Comparison of ENCODE assay signal across 8 mouse cellular contexts in the genomic region with DNA sequence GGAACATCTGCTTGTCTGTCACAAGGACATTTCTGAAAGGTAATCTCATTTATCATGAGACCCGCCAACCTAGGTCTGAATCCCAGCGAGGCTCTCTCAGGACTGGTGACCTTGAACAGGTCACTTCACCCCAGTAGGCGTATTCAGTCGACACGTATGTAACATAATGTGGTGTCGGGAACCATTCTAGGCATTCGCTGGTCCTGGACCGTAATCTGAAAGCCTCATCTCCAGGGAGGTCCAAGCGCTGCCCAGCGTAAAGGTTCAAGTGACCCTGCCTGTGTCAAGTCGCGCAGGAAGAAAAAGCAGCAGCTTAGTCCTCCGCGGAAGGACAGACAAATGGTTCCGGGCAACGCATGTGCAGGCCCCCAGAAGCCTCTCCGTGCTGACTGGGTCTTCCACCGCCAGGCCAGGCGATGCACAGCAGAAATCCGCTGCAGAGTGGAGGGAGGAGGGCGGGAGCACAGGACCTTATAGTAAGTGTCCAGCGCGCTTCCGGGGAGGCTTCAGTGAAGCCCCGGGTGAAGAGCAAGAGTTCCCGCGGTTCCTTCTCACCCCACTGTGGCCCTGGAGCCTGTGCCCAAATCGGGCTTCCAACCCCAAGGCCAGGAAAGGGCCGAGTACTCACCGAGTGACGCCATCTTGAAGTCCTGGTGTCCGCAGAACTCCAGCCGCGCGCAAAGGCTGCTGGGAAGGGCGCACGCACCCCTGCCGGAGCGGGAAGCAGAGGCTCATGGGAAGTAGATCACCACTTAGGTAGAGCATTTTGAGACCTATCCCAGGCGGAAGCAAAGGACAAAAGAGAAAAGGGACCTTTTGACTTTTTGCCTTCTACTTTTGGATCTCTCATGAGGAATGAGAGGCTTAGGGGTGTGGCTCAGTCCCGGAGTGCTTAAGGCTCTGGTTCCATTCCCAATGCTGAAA. TPM values are rescaled to one million over a fixed set of nuclear protein-coding genes. Genes with fewer than 3 reads are reported as not detected.
DNase-seq lines count a peak whose midpoint lies in the region; ATAC-seq and TF ChIP-seq lines count a peak whose summit lies in the region.

No protein-coding gene starts in this region.

- peak overlapping the region; percentile 91 for H3K9ac ChIP-seq in hindbrain, postnatal 0 days (replicated peaks; ENCODE audit: low read length)

- peak; percentile 93 for DNase-seq in gastrocnemius, adult 2 months
- DNase-seq in hindbrain, postnatal 0 days (ENCODE audit: low spot score) = peak; percentile 95
- peak; percentile 92 to 93 for DNase-seq in left cerebral cortex, adult 2 months (ENCODE audit: extremely low spot score in 1 of 2, low spot score in 2 of 2)
- peak; percentile 83 for DNase-seq in retina, postnatal 7 days (ENCODE audit: low read depth, low spot score)
- DNase-seq in urinary bladder, adult 18-20 months (ENCODE audit: low spot score in 2 of 2) = peak; percentile 86 to 88

- peak; percentile 81 for ATAC-seq in activated CD4-positive, CD25-positive, alpha-beta regulatory T cell, adult 4 months
- ATAC-seq in common myeloid progenitor, adult 5-6 weeks (replicated peaks; ENCODE audit: low read depth, poor library complexity, severe bottlenecking) = peak; percentile 98
- peak; percentile 94 for ATAC-seq in hindbrain, postnatal 0 days

- H3K4me3 ChIP-seq in gastrocnemius, adult 2 months = peak overlapping the region; percentile 86
- H3K4me3 ChIP-seq in hindbrain, postnatal 0 days (ENCODE audit: low read length) = peak overlapping the region; percentile 83
- H3K4me3 ChIP-seq in left cerebral cortex, adult 2 months = peak overlapping the region; percentile 97
- peak overlapping the region; percentile 98 for H3K4me3 ChIP-seq in macrophage (ENCODE audit: inconsistent target)

- WGBS in hindbrain, postnatal 0 days = 1% methylated on average over 41 of the region's 41 CpGs
- WGBS in macrophage (ENCODE audit: missing documents) = 3% methylated on average over 41 of the region's 41 CpGs

- no peak for TF ChIP-seq CTCF in gastrocnemius, adult 2 months (IDR thresholded peaks at IDR 0.05)
- no peak for TF ChIP-seq CTCF in hindbrain, postnatal 0 days (IDR thresholded peaks at IDR 0.05; ENCODE audit: low read depth)
- no peak for TF ChIP-seq CTCF in left cerebral cortex, adult 2 months (IDR thresholded peaks at IDR 0.05)

- peaks cover 16% of the 10 kb centered on the region for H3K4me1 ChIP-seq in hindbrain, postnatal 0 days (ENCODE audit: insufficient read depth, low read length)

- peak overlapping the region; percentile 90 for H3K4me2 ChIP-seq in hindbrain, postnatal 0 days (ENCODE audit: low read depth, low read length)

- H3K27ac ChIP-seq in gastrocnemius, adult 2 months = peak overlapping the region; percentile 98
- H3K27ac ChIP-seq in hindbrain, postnatal 0 days = peak overlapping the region; percentile 95
- H3K27ac ChIP-seq in left cerebral cortex, adult 2 months = peak overlapping the region; percentile 97
- H3K27ac ChIP-seq in macrophage = peak overlapping the region; percentile 83

- no peaks in the 10 kb centered on the region for H3K27me3 ChIP-seq in hindbrain, postnatal 0 days (ENCODE audit: insufficient read depth, low read length)

- intact Hi-C loops in gastrocnemius, adult 2 months (cut with DNase I) = loop anchor here (2.0 kb wide), 1 partner anchor 24 kb away; a partner anchor contains a TSS
- intact Hi-C loops in left cerebral cortex, adult 2 months (cut with DNase I) = loop anchor here (1.0 kb wide), 1 partner anchor 24 kb away; a partner anchor contains a TSS

- peaks cover 55% of the 10 kb centered on the region for H3K79me2 ChIP-seq in macrophage (ENCODE audit: inconsistent target)

- peaks cover 30% of the 10 kb centered on the region for H3K36me3 ChIP-seq in hindbrain, postnatal 0 days (ENCODE audit: insufficient read depth, low read length)
- H3K36me3 ChIP-seq in macrophage (ENCODE audit: inconsistent target) = peaks cover 38% of the 10 kb centered on the region

- H3K9me3 ChIP-seq in hindbrain, postnatal 0 days (ENCODE audit: low read length) = no peaks in the 10 kb centered on the region

RNA-seq across cellular contexts. Expression of a gene that starts 0.7 kb away (rescaled TPM):
- 100 to 1,000 TPM; 418 to 445 TPM for polyA plus RNA-seq in activated CD4-positive, CD25-positive, alpha-beta regulatory T cell, adult 4 months (2017; shearing (Covaris generic))
- 130 and 141 TPM in 2 replicates for total RNA-seq in common myeloid progenitor, adult 5-6 weeks (2017)
- 100 to 1,000 TPM; 622 to 768 TPM for total RNA-seq in gastrocnemius, adult 2 months (2021)
- total RNA-seq in hindbrain, postnatal 0 days (2014; rRNA removed) = 116 and 144 TPM in 2 replicates
- 727 and 733 TPM in 2 replicates for polyA plus RNA-seq in hindbrain, postnatal 0 days (2015; fragmentation: Nextera tagmentation; extraction: Ambion mirVana)
- 100 to 1,000 TPM; 217 to 220 TPM for total RNA-seq in left cerebral cortex, adult 2 months (2021)
- total RNA-seq in macrophage (2018; cell fraction: chromatin; rRNA removed) = 10 to 100 TPM in 24 of 26 experiments, 1 to 10 TPM in 2; 6.7 to 44.9 (median 20.2) TPM
- 100 to 1,000 TPM; 155 to 212 (median 175) TPM for total RNA-seq in macrophage (2018; cell fraction: cytosol; rRNA removed)
- 10 to 100 TPM; 15.8 to 53.5 (median 31.2) TPM for total RNA-seq in macrophage (2018; cell fraction: nucleus; rRNA removed)
- polyA plus RNA-seq in macrophage (2018) = 102 to 214 TPM (median 189 TPM) in 3 replicates

RNA-seq across cellular contexts. Expression of a gene that starts 10.5 kb away (rescaled TPM):
- polyA plus RNA-seq in activated CD4-positive, CD25-positive, alpha-beta regulatory T cell, adult 4 months (2017; shearing (Covaris generic)) = 10 to 100 TPM; 16.7 to 20.3 TPM
- total RNA-seq in common myeloid progenitor, adult 5-6 weeks (2017) = 21.9 and 22.0 TPM in 2 replicates
- 10 to 100 TPM in 1 of 2 experiments, 1 to 10 TPM in 1; 9.3 to 11.6 TPM for total RNA-seq in gastrocnemius, adult 2 months (2021)
- total RNA-seq in hindbrain, postnatal 0 days (2014; rRNA removed) = 7.4 and 8.6 TPM in 2 replicates
- 11.3 and 12.5 TPM in 2 replicates for polyA plus RNA-seq in hindbrain, postnatal 0 days (2015; fragmentation: Nextera tagmentation; extraction: Ambion mirVana)
- 10 to 100 TPM; 13.4 to 14.1 TPM for total RNA-seq in left cerebral cortex, adult 2 months (2021)
- total RNA-seq in macrophage (2018; cell fraction: chromatin; rRNA removed) = 10 to 100 TPM in 6 of 26 experiments, 1 to 10 TPM in 20; 1.7 to 19.7 (median 4.7) TPM
- 1 to 10 TPM in 25 of 26 experiments, under 1 TPM in 1; 0.66 to 9.6 (median 4.9) TPM for total RNA-seq in macrophage (2018; cell fraction: cytosol; rRNA removed)
- total RNA-seq in macrophage (2018; cell fraction: nucleus; rRNA removed) = 10 to 100 TPM in 3 of 26 experiments, 1 to 10 TPM in 23; 1.3 to 15.5 (median 3.3) TPM
- 5.3 to 8.3 TPM (median 7.4 TPM) in 3 replicates for polyA plus RNA-seq in macrophage (2018)

RNA-seq across cellular contexts. Expression of a gene that starts 13.2 kb away (rescaled TPM):
- polyA plus RNA-seq in activated CD4-positive, CD25-positive, alpha-beta regulatory T cell, adult 4 months (2017; shearing (Covaris generic)) = 1 to 10 TPM; 4.8 to 6.0 TPM
- 6.9 and 7.2 TPM in 2 replicates for total RNA-seq in common myeloid progenitor, adult 5-6 weeks (2017)
- total RNA-seq in gastrocnemius, adult 2 months (2021) = 1 to 10 TPM; 8.6 to 9.3 TPM
- total RNA-seq in hindbrain, postnatal 0 days (2014; rRNA removed) = 14.7 and 15.3 TPM in 2 replicates
- polyA plus RNA-seq in hindbrain, postnatal 0 days (2015; fragmentation: Nextera tagmentation; extraction: Ambion mirVana) = 11.1 and 12.4 TPM in 2 replicates
- total RNA-seq in left cerebral cortex, adult 2 months (2021) = 10 to 100 TPM; 10.8 to 11.0 TPM
- 10 to 100 TPM in 9 of 26 experiments, 1 to 10 TPM in 17; 2.4 to 16.3 (median 6.5) TPM for total RNA-seq in macrophage (2018; cell fraction: chromatin; rRNA removed)
- 1 to 10 TPM; 1.1 to 7.1 (median 4.0) TPM for total RNA-seq in macrophage (2018; cell fraction: cytosol; rRNA removed)
- total RNA-seq in macrophage (2018; cell fraction: nucleus; rRNA removed) = 10 to 100 TPM in 4 of 26 experiments, 1 to 10 TPM in 22; 2.4 to 11.5 (median 4.6) TPM
- 4.0 to 4.8 TPM (median 4.2 TPM) in 3 replicates for polyA plus RNA-seq in macrophage (2018)

RNA-seq across cellular contexts. Expression of a gene that starts 24.1 kb away (rescaled TPM):
- polyA plus RNA-seq in activated CD4-positive, CD25-positive, alpha-beta regulatory T cell, adult 4 months (2017; shearing (Covaris generic)) = 10 to 100 TPM; 13.7 to 17.7 TPM
- total RNA-seq in common myeloid progenitor, adult 5-6 weeks (2017) = 38.3 and 45.7 TPM in 2 replicates
- total RNA-seq in gastrocnemius, adult 2 months (2021) = 1 to 10 TPM; 9.3 to 9.9 TPM
- total RNA-seq in hindbrain, postnatal 0 days (2014; rRNA removed) = 33.1 and 48.1 TPM in 2 replicates
- polyA plus RNA-seq in hindbrain, postnatal 0 days (2015; fragmentation: Nextera tagmentation; extraction: Ambion mirVana) = 37.8 and 40.1 TPM in 2 replicates
- 10 to 100 TPM; 25.6 to 26.0 TPM for total RNA-seq in left cerebral cortex, adult 2 months (2021)
- total RNA-seq in macrophage (2018; cell fraction: chromatin; rRNA removed) = 10 to 100 TPM; 19.8 to 46.4 (median 32.9) TPM
- 10 to 100 TPM in 21 of 26 experiments, 1 to 10 TPM in 5; 6.8 to 17.3 (median 13.1) TPM for total RNA-seq in macrophage (2018; cell fraction: cytosol; rRNA removed)
- total RNA-seq in macrophage (2018; cell fraction: nucleus; rRNA removed) = 10 to 100 TPM; 13.5 to 45.2 (median 27.0) TPM
- polyA plus RNA-seq in macrophage (2018) = 12.2 to 17.6 TPM (median 16.5 TPM) in 3 replicates

RNA-seq across cellular contexts. Expression of a gene that starts 24.2 kb away (rescaled TPM):
- polyA plus RNA-seq in activated CD4-positive, CD25-positive, alpha-beta regulatory T cell, adult 4 months (2017; shearing (Covaris generic)) = 10 to 100 TPM in 1 of 2 experiments, 1 to 10 TPM in 1; 7.0 to 18.0 TPM
- total RNA-seq in common myeloid progenitor, adult 5-6 weeks (2017) = 15.1 and 15.3 TPM in 2 replicates
- 10 to 100 TPM; 11.5 to 12.8 TPM for total RNA-seq in gastrocnemius, adult 2 months (2021)
- total RNA-seq in hindbrain, postnatal 0 days (2014; rRNA removed) = 27.8 and 28.6 TPM in 2 replicates
- 16.9 and 17.5 TPM in 2 replicates for polyA plus RNA-seq in hindbrain, postnatal 0 days (2015; fragmentation: Nextera tagmentation; extraction: Ambion mirVana)
- 10 to 100 TPM; 19.4 to 21.9 TPM for total RNA-seq in left cerebral cortex, adult 2 months (2021)
- total RNA-seq in macrophage (2018; cell fraction: chromatin; rRNA removed) = 10 to 100 TPM in 16 of 26 experiments, 1 to 10 TPM in 10; 2.1 to 28.2 (median 14.7) TPM
- total RNA-seq in macrophage (2018; cell fraction: cytosol; rRNA removed) = 10 to 100 TPM in 16 of 26 experiments, 1 to 10 TPM in 10; 4.5 to 15.7 (median 12.0) TPM
- 10 to 100 TPM in 14 of 26 experiments, 1 to 10 TPM in 12; 2.5 to 20.9 (median 10.9) TPM for total RNA-seq in macrophage (2018; cell fraction: nucleus; rRNA removed)
- polyA plus RNA-seq in macrophage (2018) = 8.9 to 12.6 TPM (median 9.1 TPM) in 3 replicates

Comparison
In these comparisons a context has a peak if more than half of its experiments do, and no peak if none do; other contexts are left out.
1. Peak in every context shown above with its lines: DNase-seq, ATAC-seq, H3K4me3 ChIP-seq and H3K27ac ChIP-seq.